Mouse (Mus musculus): ENCODE data around the gene St6galnac3.
"Not testable (repeated sequence)": the region's sequence is repeated elsewhere in the genome, so short reads cannot be mapped to it uniquely, and the experiment has no call there.

St6galnac3 gene

GRCm38 (mm10) chr3:153724701-153725668, at the start of gene St6galnac3:
TSS of gene St6galnac3 (minus strand) at chr3:153725174.
- in situ Hi-C loops (cut with MboI, MseI) = loop anchor here in 1 of 2 experiments (5.0 kb wide), 1 partner anchor 77 kb away; no protein-coding TSS in a partner anchor

- in situ Hi-C loops (cut with MboI, MseI) = no loop called here
These were observed 49.6 kb upstream of the St6galnac3 start for GRCm38 (mm10) chr3:153774568-153774967.

- in situ Hi-C loops (cut with MboI, MseI) = no loop called here
These were observed 46.5 kb upstream of the St6galnac3 start for GRCm38 (mm10) chr3:153771479-153771878.

- in situ Hi-C loops (cut with MboI, MseI) = no loop called here
These were observed 45.6 kb upstream of the St6galnac3 start for GRCm38 (mm10) chr3:153770573-153770972.

- in situ Hi-C loops (cut with MboI, MseI) = no loop called here
These were observed 44.2 kb upstream of the St6galnac3 start for GRCm38 (mm10) chr3:153769220-153769619.

- in situ Hi-C loops (cut with MboI, MseI) = no loop called here
These were observed 40.2 kb upstream of the St6galnac3 start for GRCm38 (mm10) chr3:153765171-153765570.

- in situ Hi-C loops (cut with MboI, MseI) = no loop called here
These were observed 39.8 kb upstream of the St6galnac3 start for GRCm38 (mm10) chr3:153764760-153765159.

GRCm38 (mm10) chr3:153761171-153761570, 36.2 kb upstream of the St6galnac3 start:
- in situ Hi-C loops (cut with MboI, MseI) = no loop called here

- in situ Hi-C loops (cut with MboI, MseI) = no loop called here
These were observed 34.3 kb upstream of the St6galnac3 start for GRCm38 (mm10) chr3:153759269-153759668.

GRCm38 (mm10) chr3:153756500-153756996, 31.6 kb upstream of the St6galnac3 start:
- in situ Hi-C loops (cut with MboI, MseI) = no loop called here

- in situ Hi-C loops (cut with MboI, MseI) = not testable (repeated sequence)
These were observed 30.9 kb upstream of the St6galnac3 start for GRCm38 (mm10) chr3:153755785-153756326.

- in situ Hi-C loops (cut with MboI, MseI) = no loop called here
These were observed 26.5 kb upstream of the St6galnac3 start for GRCm38 (mm10) chr3:153751435-153751834.

GRCm38 (mm10) chr3:153749359-153749758, 24.4 kb upstream of the St6galnac3 start:
- in situ Hi-C loops (cut with MboI, MseI) = loop anchor here in 1 of 2 experiments (10.0 kb wide), 1 partner anchor 1595 kb away; no protein-coding TSS in a partner anchor

GRCm38 (mm10) chr3:153748293-153748692, 23.3 kb upstream of the St6galnac3 start:
- in situ Hi-C loops (cut with MboI, MseI) = loop anchor here in 1 of 2 experiments (10.0 kb wide), 1 partner anchor 1593 kb away; no protein-coding TSS in a partner anchor

- in situ Hi-C loops (cut with MboI, MseI) = loop anchor here in 1 of 2 experiments (10.0 kb wide), 1 partner anchor 1590 kb away; no protein-coding TSS in a partner anchor
These were observed 20.1 kb upstream of the St6galnac3 start for GRCm38 (mm10) chr3:153745099-153745498.

GRCm38 (mm10) chr3:153744447-153744846, 19.5 kb upstream of the St6galnac3 start:
- in situ Hi-C loops (cut with MboI, MseI) = loop anchor here in 1 of 2 experiments (10.0 kb wide), 1 partner anchor 1590 kb away; no protein-coding TSS in a partner anchor

- in situ Hi-C loops (cut with MboI, MseI) = loop anchor here in 1 of 2 experiments (10.0 kb wide), 1 partner anchor 1587 kb away; no protein-coding TSS in a partner anchor
These were observed 16.8 kb upstream of the St6galnac3 start for GRCm38 (mm10) chr3:153741800-153742199.

GRCm38 (mm10) chr3:153739351-153739750, 14.4 kb upstream of the St6galnac3 start:
- in situ Hi-C loops (cut with MboI, MseI) = no loop called here

- in situ Hi-C loops (cut with MboI, MseI) = no loop called here
These were observed 13.4 kb upstream of the St6galnac3 start for GRCm38 (mm10) chr3:153738421-153738820.

- in situ Hi-C loops (cut with MboI, MseI) = no loop called here
These were observed 11.8 kb upstream of the St6galnac3 start for GRCm38 (mm10) chr3:153736756-153737280.

GRCm38 (mm10) chr3:153735796-153736549, 11.0 kb upstream of the St6galnac3 start:
- in situ Hi-C loops (cut with MboI, MseI) = no loop called here

Data from T-helper 17 cell (primary cell).